Mouse (Mus musculus): ENCODE measurements around the gene Pax2.

GRCm38 (mm10) chr19:44771499-44771898 is 15.7 kb downstream of the Pax2 start:
- TF ChIP-seq CTCF (IDR thresholded peaks at IDR 0.05; ENCODE audit: control insufficient read depth, insufficient read depth, insufficient read length) = no peak
- no peak for TF ChIP-seq USF1 (IDR thresholded peaks at IDR 0.05; ENCODE audit: low read depth)
- no peak for TF ChIP-seq MYOG (IDR thresholded peaks at IDR 0.05; ENCODE audit: control insufficient read depth, extremely low read depth, insufficient read length)
- TF ChIP-seq MYOD1 (IDR thresholded peaks at IDR 0.05; ENCODE audit: control insufficient read depth, insufficient read length, low read depth) = no peak
- TF ChIP-seq MAX (IDR thresholded peaks at IDR 0.05) = no peak
- no peak for TF ChIP-seq CEBPB (IDR thresholded peaks at IDR 0.05; ENCODE audit: low read depth)
- TF ChIP-seq FOSL1 (IDR thresholded peaks at IDR 0.05; ENCODE audit: insufficient read depth, low read length, poor library complexity, severe bottlenecking) = no peak

Measured in C2C12 (cell line).